Mouse (Mus musculus): ENCODE data around the gene Trhde. TPM values are rescaled to one million over a fixed set of nuclear protein-coding genes. Genes with fewer than 3 reads are reported as not detected.

Gene Trhde
- not detected for polyA plus RNA-seq (2017; shearing (Covaris generic))

DNA sequence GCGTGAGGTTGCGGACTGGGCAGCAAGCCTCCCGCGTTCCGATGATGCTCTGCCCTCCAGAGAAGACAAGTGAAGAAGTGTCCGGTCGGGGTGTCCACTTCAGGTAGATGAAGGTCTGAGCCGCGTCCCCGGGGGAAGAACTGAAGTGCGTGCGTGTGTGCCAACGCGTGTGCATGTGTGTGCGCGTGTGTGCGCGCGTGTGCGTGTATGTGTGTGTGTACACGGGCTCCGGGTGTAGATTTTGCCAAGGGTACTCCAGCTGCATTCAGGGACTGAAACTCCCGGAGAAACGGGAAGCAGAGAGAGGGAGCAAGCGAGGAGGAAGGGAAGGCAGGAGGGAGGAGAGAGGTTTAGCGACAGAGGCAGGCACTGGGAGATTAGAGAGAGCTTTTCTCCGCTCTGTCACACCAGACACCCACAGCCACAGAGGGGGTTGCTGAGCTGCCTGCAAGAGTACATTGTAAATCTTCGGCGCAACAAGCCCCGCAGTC, at the start of gene Trhde:
Trhde (minus strand) TSS at position 147 of the 491 bp plus-strand sequence.

Data from CD4-positive, CD25-positive, alpha-beta regulatory T cell, adult 9 weeks (primary cell).